Mouse (Mus musculus) ZHBTc4 (cell line): Measurements from ENCODE around the gene Fam185a.
A peak's percentile ranks its signal among the peaks of the same experiment; 100 is the strongest.

Source experiments
- DNase-seq: peaks from one replicate; pipeline ENCODE4 v3.0.0-alpha.2; 2011; ENCODE audit warnings: low read depth, low spot score

Fam185a gene

DNA sequence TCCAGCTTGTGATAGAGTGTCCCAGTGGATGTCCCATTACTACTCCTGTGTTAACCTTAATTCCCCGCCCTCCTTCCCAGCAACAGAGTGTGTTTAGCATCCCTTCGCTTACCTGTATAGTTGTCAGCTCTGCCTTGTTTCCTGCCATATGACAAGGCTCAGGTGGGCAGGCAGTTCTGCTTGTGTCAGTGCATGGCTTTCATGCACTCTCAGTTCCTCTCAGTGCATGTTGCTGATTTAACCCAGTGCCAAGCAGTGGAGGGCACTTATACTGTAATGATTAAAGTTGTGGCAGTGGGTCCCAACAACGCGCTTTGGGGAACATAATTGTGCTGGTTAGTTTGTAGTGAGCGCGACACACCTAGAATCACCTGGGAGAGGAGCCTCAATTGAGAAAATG lies 1.9 kb downstream of the Fam185a start:
- DNase-seq: no peak

DNA sequence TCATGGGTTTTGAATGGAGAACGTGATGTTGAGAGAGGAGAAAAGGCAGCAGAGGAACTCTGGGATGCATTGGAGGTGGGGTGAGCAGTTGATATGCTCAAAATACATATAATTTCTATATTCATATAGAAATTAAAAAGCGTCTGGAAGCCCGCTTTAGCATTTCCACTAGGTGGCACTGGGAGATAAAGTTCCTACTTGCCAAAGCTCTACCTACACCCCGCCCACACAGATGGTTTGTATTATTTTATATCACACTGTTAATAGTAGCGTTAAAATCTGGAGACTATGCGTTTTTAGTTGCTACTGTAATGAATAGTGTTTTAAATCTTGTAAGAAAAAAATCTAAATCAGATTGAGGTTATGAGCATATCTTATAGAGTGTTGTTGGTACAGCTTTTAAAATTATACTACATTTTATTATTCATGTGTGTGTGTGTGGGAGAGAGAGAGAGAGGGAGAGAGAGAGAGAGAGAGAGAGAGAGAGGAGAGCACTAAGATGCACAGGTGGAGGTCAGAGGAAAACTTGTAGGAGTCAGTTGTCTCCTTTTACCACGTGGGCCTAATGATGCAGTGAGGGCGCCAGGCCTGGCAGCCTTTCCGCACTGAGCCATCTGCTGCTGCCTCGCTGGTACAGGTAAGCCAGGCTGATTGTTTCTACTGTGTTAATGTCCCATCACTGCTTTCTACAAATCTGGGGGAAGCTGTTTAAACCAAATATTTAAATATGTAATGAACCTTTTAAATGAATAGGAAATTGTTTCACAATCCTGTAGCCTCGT lies 9.6 kb downstream of the Fam185a start:
- no peak for DNase-seq

DNA sequence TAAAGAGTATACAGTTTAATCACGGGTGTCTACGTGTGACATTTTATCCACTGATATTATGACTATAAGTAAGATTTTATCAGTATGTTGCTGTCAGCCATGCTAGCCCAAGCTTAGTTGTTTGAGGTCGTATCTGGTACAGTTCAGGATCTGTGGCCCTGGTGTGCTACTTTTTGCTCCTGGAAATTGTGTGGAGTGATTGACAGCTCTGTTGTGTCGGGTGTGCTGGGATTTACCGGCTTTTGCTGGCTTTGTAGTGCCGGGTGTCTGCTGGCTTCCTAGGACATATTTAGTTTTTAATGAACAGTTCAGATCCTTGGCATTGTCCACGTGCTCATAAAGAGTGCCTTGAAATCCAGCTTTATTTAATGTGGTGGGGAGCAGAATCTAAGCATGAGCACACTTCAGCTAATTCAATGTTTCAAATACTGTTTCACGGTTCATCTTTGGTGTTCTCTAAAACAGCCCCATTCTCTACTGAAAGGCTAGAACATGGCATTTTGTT lies 11.8 kb downstream of the Fam185a start:
- DNase-seq: no peak

DNA sequence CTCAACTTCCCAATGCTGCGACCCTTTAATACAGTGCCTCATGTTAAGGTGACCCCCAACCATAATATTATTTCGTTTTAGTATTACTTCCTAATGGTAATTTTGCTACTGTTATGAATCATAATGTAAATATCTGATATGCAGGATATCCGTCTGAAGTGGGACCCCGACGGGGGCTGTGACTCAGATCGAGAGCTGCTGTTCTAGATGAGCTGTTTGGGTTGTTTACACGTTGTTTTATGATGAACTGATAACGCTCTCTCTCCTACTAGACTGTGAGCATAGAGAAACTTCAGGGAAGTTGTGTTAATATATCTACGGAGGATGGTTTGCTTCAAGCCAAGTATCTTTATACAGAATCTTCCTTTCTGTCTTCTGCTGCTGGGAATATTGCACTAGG lies 13.7 kb downstream of the Fam185a start:
- no peak for DNase-seq

DNA sequence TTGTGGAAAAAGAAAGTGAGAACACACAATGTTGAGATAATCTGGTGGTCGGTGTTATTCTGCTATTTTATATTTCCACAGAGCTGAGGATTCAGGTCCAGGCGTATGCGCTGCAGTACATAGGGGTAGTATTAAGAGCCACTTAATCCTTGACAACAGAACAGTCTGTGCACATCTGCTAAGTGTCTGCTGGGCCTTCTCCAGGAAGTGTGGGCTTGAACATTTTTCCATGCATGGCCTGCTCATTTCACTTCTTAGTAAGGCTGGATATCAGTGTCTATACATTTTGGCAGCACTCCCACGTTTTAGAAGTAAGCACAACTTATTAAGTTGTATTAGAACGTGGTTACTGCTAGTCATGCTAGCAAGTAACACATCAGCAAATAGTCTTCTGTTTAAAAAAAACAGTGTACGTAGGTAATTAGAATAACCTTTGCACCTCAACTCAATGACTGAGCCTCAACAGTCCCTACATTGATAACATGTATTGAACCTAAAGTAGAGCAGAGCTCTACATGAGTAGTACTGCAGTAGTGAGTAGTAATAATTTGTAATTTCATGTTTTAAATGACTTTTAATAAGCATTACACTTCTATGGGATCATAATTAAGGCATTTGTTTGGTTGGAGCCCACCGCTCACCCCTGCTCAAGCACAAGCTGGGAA lies 14.8 kb downstream of the Fam185a start:
- DNase-seq: no peak

DNA sequence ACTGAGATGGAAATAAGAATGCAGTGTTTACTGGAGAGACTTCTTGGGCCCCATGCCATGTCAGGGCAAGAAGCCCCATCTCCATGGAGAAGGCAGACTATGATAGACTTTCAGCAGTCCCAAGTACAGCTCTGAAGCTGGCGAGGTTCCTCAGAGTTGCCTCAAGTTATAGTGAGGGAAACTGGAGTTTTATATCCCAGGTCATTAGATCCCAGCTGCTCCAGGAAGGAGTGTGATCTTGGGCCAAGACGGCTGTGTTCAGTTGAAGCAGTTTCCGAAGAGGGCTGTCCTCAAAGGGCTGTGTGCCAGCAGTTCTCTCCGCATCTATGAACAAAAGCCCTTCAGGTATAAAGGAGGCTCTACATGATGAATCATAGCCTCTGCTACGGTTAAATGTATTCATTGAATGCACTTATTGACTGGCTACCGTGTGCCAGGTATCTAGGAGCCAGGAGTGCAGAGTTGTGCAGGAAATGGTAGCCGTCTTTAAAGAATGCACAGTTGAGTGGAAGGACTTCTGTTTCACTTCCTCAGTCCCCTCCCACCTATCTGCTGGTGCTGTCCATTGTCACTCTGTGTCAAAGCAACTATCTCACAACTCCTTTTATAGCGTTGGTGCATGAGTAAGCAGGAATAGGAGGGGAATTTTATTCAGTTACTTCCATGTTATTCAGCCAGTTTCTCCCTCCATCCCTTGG lies 16.2 kb downstream of the Fam185a start:
- DNase-seq: no peak

DNA sequence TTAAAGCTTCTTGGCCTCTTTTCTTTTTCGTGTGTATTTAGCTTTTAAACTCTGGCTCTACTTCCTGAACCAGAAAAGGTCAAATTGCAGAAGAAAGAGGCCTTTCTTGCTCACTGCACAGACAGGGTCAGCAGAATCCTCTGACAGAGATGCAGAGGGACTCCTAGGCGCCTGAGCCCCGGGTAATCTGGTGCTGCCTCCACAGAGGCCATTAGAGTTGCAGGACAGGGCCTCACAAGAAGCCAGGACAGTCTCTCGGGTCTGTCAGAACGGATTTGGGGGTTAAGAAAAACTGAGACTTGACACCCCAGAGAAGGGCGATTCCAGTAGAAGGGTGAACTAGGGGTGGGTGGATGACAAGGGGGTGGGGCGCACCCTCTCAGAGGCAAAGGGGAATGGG lies 42.6 kb downstream of the Fam185a start:
- DNase-seq: no peak

DNA sequence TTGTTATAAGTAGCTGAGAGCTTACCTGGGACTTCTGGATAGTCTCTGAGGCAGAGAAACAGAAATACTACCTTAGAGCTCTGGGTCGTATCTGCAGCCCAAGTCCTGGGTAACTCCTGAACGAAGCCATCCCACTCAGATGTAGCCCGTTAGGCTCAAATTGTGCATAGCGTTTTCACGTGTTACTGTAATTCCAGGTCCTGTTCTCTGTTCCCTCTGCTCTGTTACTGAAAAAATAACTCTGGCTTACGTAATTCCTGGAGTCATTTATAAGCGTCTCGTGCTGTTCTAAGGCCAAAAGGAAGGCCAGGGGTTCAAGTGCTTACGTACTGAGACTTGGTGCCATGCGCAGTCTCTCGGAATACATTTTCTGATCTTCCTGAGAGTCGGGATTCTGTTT lies 43.3 kb downstream of the Fam185a start:
- no peak for DNase-seq

DNA sequence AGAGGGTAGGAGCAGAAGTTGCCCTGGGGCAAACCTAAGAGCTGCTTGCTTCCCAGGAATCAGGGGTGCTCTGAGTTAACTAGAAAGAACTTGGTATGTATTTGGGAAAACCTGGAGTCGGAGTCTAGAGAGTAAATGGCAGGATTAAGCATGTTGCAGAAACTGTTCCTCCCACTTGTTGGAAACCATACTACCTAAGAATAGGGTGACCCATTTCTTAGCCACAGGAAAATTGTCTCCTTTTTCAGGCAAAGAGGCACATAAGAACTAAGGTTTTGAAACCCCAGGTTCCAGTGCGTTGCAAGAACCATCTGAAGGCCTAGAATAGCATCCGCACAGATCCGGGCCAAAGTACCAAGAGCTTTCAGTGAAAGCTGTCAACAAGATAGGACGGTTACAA lies 53.7 kb downstream of the Fam185a start:
- DNase-seq: no peak

DNA sequence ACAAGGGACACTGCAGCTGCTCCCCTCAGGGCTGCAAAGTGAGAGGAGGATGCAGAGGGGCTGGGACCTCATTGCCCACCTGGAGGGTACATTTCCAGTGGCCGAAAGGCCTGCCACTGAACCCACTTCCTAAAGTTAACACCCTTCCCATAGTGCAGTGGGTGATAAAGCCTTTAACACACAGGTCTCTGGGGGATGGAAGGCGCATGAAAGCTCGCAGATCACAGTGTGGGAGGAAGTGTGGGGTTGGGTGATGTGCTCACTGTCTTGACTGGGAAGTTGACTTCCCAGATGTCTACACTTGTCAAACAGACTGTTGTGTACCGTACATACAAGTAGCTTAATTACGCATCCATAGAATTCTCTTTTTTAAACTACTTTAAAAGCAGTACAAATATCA lies 55.0 kb downstream of the Fam185a start:
- no peak for DNase-seq

DNA sequence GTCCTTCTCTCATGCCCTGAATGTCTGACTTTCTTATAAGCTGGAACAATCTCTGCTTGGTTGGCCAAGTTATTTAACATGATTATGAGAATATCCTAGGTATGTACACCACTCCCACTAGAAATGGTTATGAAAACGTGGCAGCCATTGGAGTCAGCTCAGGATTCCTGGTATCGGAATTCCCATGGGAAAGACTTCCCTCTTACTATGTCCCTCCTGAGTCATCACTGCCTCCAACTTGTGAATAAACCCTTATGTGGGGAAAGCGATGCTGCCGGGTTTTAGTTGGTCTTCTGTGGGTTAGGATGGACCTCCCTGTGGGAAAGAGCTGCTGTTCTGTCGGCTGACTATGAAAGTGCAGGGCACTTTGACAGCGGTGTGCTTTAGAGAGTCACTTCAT lies 56.8 kb downstream of the Fam185a start:
- DNase-seq: no peak

DNA sequence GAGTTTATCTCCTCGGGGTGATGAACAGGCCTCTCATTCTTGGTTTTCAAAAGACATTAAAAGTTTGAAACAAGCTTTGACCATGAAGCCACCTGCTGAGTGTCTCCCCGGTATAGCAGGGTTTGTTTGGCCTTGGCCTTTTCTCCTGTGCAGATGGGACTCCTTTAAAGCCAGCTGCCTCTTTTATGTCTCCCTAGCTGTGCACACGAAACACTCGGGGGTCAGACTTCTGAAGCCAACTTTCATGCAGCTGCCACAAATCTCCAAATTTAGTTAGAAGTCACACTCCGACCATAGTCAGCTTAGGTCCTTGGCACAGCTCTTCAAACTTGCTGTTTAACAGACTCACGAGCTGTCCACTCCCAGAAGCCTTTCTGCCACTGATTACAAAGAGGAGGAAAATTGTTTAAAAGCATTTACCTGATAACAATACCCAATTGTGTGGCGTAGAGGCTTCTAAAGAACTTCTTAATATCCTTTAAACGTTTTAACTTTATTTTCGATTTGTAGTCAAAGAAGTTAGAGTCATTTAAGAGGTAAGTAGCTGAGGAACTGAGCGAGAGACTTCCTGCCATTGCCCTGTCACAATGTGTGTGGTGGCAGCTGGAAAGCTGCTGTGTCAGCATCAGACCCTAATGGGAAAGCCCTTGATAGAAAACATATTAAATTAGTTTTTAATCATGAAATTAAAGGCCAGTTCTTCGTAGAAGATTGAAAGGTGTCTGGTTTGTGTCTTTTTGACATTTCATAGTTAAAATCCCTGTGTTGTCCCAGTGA lies 57.9 kb downstream of the Fam185a start:
- peak; percentile 11 for DNase-seq

DNA sequence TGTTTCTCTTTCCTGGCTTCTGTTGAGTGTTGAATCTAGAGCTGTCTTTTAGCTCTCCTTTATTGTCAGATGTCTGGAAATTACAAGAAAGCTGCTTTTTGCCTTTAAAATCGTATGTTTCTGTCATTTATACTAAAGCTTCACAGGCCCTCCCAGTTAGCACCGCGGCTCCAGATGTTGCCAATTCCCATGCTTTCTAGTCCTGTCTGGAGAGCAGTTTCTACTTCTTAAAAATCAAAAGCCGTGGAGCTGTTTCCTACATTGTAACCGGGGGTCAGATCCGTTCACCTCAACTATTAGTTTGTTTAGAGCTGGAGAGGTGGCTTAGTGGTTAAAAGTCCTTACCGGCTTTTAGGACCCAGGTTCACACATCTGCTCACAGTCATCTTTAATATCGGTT lies 58.5 kb downstream of the Fam185a start:
- no peak for DNase-seq

DNA sequence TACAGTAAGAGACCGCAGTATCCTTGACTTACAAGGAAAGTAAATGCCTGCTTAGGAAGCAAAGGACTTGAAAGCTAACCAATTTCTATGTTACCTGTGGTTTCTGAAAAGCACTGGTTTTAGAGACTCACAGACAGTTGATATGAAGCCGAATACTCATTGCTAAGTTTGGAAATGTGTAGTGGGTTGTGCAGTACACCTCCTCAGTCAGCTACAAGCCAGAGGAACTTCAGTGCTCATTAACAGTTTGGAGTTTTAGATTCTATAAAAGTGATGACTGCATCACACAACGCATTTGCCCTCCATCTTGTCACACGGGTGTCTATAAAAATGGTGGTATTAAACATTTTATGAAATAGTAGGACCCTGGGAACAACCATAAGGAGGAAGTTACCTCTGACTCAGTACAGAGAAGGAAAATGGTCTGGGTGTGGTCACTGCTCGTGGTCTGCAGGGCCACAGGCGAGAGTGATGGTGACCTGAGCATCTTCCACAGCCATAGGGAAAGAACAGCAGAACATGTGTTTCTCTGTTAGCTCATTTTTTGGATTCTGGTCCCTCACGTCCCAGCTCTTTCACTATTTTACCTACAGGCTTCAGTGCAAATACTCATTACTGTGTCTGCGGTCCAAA lies 60.6 kb downstream of the Fam185a start:
- no peak for DNase-seq

DNA sequence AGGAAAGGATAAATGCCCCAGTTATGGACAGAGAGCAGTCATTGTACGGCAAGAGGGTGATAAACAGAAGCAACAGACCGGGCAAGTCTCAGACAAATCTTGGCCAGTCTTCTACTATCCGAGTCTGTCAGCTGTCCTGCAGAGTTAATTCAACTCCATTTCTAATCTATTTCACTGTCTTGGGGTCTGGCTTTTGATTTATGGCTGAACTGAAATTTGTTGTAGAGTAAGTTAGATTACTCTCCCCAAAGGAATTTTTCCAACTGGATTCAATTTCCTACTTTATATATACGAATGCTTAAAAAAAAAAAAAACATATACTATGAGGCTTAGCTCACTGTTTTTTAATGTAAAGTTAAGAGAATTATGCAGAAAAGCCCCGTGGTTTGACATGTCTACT lies 62.0 kb downstream of the Fam185a start:
- no peak for DNase-seq

DNA sequence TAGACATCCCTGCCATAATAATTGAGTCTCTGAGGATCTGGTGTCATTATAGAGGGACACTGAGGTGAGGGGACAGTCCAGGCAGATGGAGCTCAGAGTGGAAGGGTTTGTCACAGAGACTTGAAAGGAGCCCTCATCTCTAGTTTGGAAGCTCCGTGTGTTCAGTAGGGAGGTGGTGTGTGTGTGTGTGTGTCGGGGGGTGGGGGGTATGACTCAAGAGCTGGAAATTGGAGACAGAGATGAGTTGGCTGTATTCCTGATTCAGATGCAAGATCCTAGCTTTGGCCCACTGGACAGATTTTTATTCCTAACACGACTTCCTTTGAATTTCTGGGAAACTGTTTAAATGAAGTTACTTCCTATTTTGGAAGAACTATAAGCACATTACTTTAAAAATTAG lies 62.5 kb downstream of the Fam185a start:
- no peak for DNase-seq

DNA sequence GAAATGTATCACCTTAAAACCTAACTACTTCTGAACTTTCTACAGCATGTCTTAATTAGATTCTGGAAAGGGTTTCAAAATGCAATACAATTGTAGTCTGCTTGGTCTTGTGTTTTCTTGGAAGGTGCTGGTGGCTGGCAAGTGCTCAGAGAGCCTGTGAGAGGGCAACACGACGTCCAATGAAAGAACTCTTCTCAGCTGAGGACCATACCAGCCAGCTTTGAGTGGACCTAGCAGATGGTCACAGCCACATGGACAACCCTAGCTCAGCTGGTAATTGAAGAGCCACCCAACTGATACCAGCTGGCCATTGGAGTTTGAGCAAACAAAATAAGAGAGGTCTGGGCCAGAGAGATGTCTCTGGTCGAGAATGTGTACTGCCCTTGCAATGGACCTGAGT lies 63.0 kb downstream of the Fam185a start:
- no peak for DNase-seq

DNA sequence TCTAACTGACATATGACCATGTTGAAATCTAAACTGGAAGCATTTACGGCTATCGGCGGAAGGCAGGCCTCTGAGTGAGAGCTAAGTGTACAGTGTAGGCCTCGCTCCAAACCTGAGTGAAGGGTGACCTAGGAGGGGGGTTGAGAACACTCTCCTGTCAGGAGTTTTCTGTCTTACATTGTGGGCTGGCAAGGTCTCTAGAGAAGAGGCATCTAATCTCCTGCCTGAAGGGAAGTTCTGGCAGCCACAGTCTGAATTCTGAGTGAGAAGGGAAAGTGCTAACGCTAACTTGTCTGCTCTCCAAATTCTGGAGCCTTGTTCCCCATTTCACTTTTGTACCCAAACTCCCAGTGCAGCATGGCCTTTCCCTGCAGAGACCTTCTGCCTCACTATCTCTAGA lies 63.7 kb downstream of the Fam185a start:
- no peak for DNase-seq

DNA sequence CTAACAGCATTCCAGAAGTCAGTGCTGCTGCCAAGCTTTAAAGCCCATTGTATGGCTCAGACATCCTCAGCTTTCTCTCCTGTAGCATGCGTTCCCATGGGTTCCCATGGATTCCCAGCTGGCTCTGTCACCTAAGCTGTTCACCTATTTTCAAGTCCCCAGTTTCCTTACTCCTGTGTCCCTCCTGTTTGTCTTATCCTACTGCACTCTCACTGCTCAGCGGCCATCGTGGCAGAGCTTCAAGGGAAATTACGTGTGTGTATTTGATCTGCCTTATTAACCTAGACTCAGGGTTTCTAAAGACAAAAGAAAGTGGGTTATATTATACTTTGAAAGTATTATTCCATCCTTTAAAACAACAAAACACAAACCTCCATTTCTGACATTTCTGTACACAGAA lies 64.4 kb downstream of the Fam185a start:
- no peak for DNase-seq

DNA sequence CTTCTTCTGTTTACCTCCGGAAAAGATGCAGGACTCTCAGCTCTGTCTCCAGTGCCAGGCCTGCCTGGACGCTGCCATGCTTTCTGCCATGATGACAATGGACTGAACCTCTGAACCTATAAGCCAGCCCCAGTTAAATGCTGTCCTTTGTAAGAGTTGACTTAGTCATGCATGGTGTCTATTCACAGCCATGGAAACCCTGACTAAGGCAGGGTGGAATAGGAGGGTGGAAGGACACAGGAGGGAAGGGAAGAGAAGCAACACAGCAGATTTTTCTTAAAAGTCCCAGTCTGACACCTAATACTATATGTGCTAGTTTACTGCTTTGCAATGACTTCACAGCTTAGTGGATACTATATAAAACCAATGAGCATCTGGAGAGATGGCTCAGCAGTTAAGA lies 66.7 kb downstream of the Fam185a start:
- DNase-seq: no peak

DNA sequence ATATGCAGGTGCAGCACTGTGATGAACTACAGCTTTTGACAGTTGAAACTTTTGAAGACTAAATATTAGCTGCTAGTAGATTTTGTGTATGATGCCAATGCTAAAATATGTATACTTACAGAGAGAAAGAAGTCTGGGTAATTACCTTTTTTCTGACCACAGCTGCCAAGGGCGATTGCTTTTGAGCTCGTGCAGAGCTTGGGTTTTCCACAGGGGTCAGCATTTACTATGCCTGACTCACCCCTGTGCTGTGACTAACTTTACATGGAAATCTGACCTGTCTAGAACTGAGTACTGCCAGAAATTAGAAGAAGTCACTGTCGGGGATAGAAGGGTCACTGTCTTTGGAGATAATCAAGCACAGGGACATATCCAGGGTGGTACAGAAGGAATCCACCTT lies 67.5 kb downstream of the Fam185a start:
- DNase-seq: no peak
